Mouse (Mus musculus) heart, adult 2 months (tissue): ENCODE measurements at regions not wholly inside any gene's neighbourhood (a gene's known extent, or its start where the extent isn't known, plus 50 kb on each side); places are given as distances from the start of the nearest gene placed in this dataset.

Experiments
- DNase-seq, 2 experiments: peaks; one replicate each; pipeline ENCODE4 v3.0.0; 2021
- H3K27ac ChIP-seq: fragments of 200-600 bp; 2 replicates; pipeline ENCODE4 v1.8.1; 2022
- H3K27me3 ChIP-seq: fragments of 200-500 bp; 2 replicates; pipeline ENCODE4 v1.6.1; 2012; ENCODE audit warnings: mild to moderate bottlenecking, low read length, inconsistent platforms, mixed read lengths; ENCODE audit not compliant: control insufficient read depth, insufficient read depth
- H3K36me3 ChIP-seq: fragments of 200-500 bp; 2 replicates; pipeline ENCODE4 v1.6.1; 2012; ENCODE audit warnings: low read length, inconsistent platforms; ENCODE audit not compliant: control insufficient read depth, insufficient read depth
- H3K4me1 ChIP-seq: fragments of 200-500 bp; 2 replicates; pipeline ENCODE4 v1.6.1; 2011; ENCODE audit warnings: low read length; ENCODE audit not compliant: control insufficient read depth, insufficient read depth
- H3K4me3 ChIP-seq: fragments of 200-600 bp; 2 replicates; pipeline ENCODE4 v1.8.1; 2022
- H3K79me2 ChIP-seq: fragments of 200-500 bp; replicated peaks from 2 replicates; pipeline ENCODE4 v1.6.1; 2012; ENCODE audit warnings: mild to moderate bottlenecking, inconsistent platforms, low read length, moderate library complexity, mixed read lengths; ENCODE audit not compliant: control insufficient read depth, insufficient read depth
- H3K9ac ChIP-seq: fragments of 200-500 bp; 2 replicates; pipeline ENCODE4 v1.6.1; 2012; ENCODE audit warnings: low read depth, mild to moderate bottlenecking, control low read depth, inconsistent platforms, low read length, mixed read lengths
- CTCF ChIP-seq: fragments of 200-600 bp; IDR thresholded peaks from 2 replicates; pipeline ENCODE4 v1.8.1; 2022; ENCODE audit warnings: antibody characterized with exemption, mild to moderate bottlenecking, moderate library complexity
- EP300 ChIP-seq: fragments of 200-500 bp; IDR thresholded peaks from 2 replicates; pipeline ENCODE4 v1.6.1; 2011; ENCODE audit warnings: low read depth, low read length, control low read depth; ENCODE audit not compliant: insufficient read depth
- POLR2A ChIP-seq: fragments of 200-500 bp; IDR thresholded peaks from 2 replicates; pipeline ENCODE4 v1.6.1; 2011; ENCODE audit warnings: mild to moderate bottlenecking, low read depth, low read length, control low read depth; ENCODE audit not compliant: insufficient read depth
- WGBS: fragments of 180-500 bp; shearing (Covaris S2); methylation state at CpG from one replicate; pipeline ENCODE4 v1.1.7; 2018; 5-methylcytosine and 5-hydroxymethylcytosine counted together
- intact Hi-C: fragments of 180-260 bp; cut with DNase I; formaldehyde crosslinking; loops from one replicate; pipeline ENCODE4 v1.15.1; 2025

- no peak for DNase-seq
- TF ChIP-seq EP300 (no peak), CTCF (peak; percentile 37), POLR2A (no peak)
- WGBS, result 55% methylated on average over 3 of the region's 3 CpGs
- H3K27me3 ChIP-seq, result no peaks in the 10 kb centered on the region
- intact Hi-C loops, result loop anchor here (10.0 kb wide), 1 partner anchor 231 kb away; no protein-coding TSS in a partner anchor
- H3K4me1 ChIP-seq, result no peaks in the 10 kb centered on the region
- H3K27ac ChIP-seq, result no peak overlapping the region
- H3K9ac ChIP-seq, result no peak overlapping the region
- no peaks in the 10 kb centered on the region for H3K79me2 ChIP-seq
- H3K36me3 ChIP-seq, result no peaks in the 10 kb centered on the region
- no peak overlapping the region for H3K4me3 ChIP-seq
Observed at GRCm38 (mm10) chr4:12775524-12776216, 603.9 kb upstream of the Fam92a start.

GRCm38 (mm10) chr4:12775090-12775489 is 603.3 kb upstream of the Fam92a start:
- no peak for TF ChIP-seq EP300
- TF ChIP-seq CTCF, result no peak
- TF ChIP-seq POLR2A, result no peak
- WGBS, result 64% methylated on average over 4 of the region's 4 CpGs
- no peak for DNase-seq
- Histone ChIP-seq H3K9ac (no peak overlapping the region), H3K36me3 (no peaks in the 10 kb centered on the region), H3K27ac (no peak overlapping the region), H3K4me3 (no peak overlapping the region), H3K27me3 (no peaks in the 10 kb centered on the region), H3K4me1 (no peaks in the 10 kb centered on the region), H3K79me2 (no peaks in the 10 kb centered on the region)
- intact Hi-C loops, result loop anchor here (10.0 kb wide), 1 partner anchor 230 kb away; no protein-coding TSS in a partner anchor

GRCm38 (mm10) chr4:12774671-12775070 is 602.9 kb upstream of the Fam92a start:
- Histone ChIP-seq H3K27me3 (no peaks in the 10 kb centered on the region), H3K27ac (no peak overlapping the region), H3K9ac (no peak overlapping the region), H3K79me2 (no peaks in the 10 kb centered on the region), H3K36me3 (no peaks in the 10 kb centered on the region), H3K4me1 (no peaks in the 10 kb centered on the region), H3K4me3 (no peak overlapping the region)
- TF ChIP-seq POLR2A (no peak), CTCF (no peak), EP300 (no peak)
- intact Hi-C loops, result loop anchor here (10.0 kb wide), 1 partner anchor 230 kb away; no protein-coding TSS in a partner anchor
- WGBS, result 59% methylated on average over 5 of the region's 5 CpGs
- DNase-seq, result no peak

- H3K36me3 ChIP-seq, result no peaks in the 10 kb centered on the region
- TF ChIP-seq EP300, result no peak
- no peak for TF ChIP-seq POLR2A
- TF ChIP-seq CTCF, result no peak
- H3K27ac ChIP-seq, result no peak overlapping the region
- no peaks in the 10 kb centered on the region for H3K27me3 ChIP-seq
- DNase-seq, result no peak
- intact Hi-C loops, result loop anchor here (10.0 kb wide), 1 partner anchor 228 kb away; no protein-coding TSS in a partner anchor
- H3K4me3 ChIP-seq, result no peak overlapping the region
- H3K4me1 ChIP-seq, result no peaks in the 10 kb centered on the region
- H3K9ac ChIP-seq, result no peak overlapping the region
- no peaks in the 10 kb centered on the region for H3K79me2 ChIP-seq
- WGBS, result 68% methylated on average over 7 of the region's 7 CpGs
Observed at GRCm38 (mm10) chr4:12773201-12773600, 601.4 kb upstream of the Fam92a start.

GRCm38 (mm10) chr4:12770131-12770780 is 598.4 kb upstream of the Fam92a start:
- Histone ChIP-seq H3K4me3 (no peak overlapping the region), H3K27me3 (no peaks in the 10 kb centered on the region), H3K4me1 (no peaks in the 10 kb centered on the region), H3K79me2 (no peaks in the 10 kb centered on the region), H3K9ac (no peak overlapping the region), H3K27ac (no peak overlapping the region), H3K36me3 (no peaks in the 10 kb centered on the region)
- intact Hi-C loops, result loop anchor here (10.0 kb wide), 1 partner anchor 225 kb away; no protein-coding TSS in a partner anchor
- no peak for DNase-seq
- 82% methylated on average over 5 of the region's 5 CpGs for WGBS
- TF ChIP-seq CTCF (no peak), EP300 (no peak), POLR2A (no peak)

- no peak overlapping the region for H3K27ac ChIP-seq
- H3K27me3 ChIP-seq, result no peaks in the 10 kb centered on the region
- H3K4me1 ChIP-seq, result no peaks in the 10 kb centered on the region
- no peak overlapping the region for H3K4me3 ChIP-seq
- H3K9ac ChIP-seq, result no peak overlapping the region
- no peaks in the 10 kb centered on the region for H3K36me3 ChIP-seq
- DNase-seq, result no peak
- intact Hi-C loops, result no loop called here
- H3K79me2 ChIP-seq, result no peaks in the 10 kb centered on the region
- TF ChIP-seq CTCF, result no peak
- no peak for TF ChIP-seq EP300
- no peak for TF ChIP-seq POLR2A
Observed at GRCm38 (mm10) chr4:12769092-12769491, 597.3 kb upstream of the Fam92a start.
